Mouse (Mus musculus) heart, postnatal 0 days (tissue): ENCODE measurements at regions not wholly inside any gene's neighbourhood (a gene's known extent, or its start where the extent isn't known, plus 50 kb on each side); places are given as distances from the start of the nearest gene placed in this dataset.

Source experiments
- CTCF ChIP-seq: IDR thresholded peaks from 2 replicates; pipeline ENCODE4 v1.5.1; 2016; ENCODE audit warnings: antibody characterized with exemption, control low read depth, low read depth
- EP300 ChIP-seq: IDR thresholded peaks from 2 replicates; pipeline ENCODE4 v1.6.1; 2016; ENCODE audit warnings: antibody characterized with exemption, low read depth

DNA sequence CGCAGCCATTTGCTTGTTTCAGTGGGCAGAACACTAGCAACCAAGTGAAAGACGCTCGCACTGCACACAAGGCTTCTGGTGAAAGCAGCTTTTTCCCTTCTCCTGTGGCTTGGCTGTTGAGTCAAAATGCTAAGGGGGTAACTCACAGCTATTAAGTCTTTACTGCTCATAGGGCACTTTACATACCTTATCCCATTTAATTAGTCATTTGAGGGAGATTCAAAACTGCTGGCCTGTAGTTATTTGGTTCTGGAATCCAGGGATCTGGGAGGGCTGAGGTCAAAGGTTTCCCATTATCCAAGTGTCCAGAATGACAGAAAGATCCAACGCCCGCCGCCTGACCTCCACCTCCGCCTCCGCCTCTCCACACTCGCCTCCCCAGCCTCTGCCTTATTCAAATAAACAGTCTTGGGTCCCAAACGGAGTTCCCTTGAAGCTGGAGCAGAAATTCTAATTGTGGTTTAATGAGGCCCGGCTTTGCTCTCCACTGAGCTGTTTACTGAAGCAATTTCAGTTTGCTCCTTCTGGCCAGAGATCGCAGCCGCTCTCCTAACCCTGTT, 106.5 kb upstream of the Mycn start:
- TF ChIP-seq CTCF (no peak), EP300 (no peak)
